Mouse (Mus musculus): ENCODE data around the gene Slc1a7.

DNA sequence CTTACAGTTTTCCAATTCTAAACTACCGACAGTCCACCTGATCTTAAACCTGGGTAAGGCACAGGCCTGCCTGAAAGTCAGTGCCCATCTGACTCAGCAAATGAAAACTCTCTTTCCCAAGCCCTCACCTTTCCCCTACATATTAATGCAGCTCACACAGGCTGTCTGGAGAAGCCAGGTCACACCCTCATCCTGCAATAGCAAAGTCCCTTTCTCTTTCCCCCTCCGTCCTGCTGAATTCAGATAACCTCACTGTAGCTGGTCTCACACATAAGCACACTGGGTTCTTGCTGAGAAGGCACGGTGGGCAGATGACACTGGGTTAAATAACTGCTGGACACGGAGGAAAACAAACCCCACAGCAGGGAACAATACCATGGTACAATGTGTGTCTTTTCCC lies 46.2 kb upstream of the Slc1a7 start:
- TF ChIP-seq CTCF (IDR thresholded peaks at IDR 0.05; ENCODE audit: control insufficient read depth, insufficient read depth, low read length), result no peak
- TF ChIP-seq POLR2A (IDR thresholded peaks at IDR 0.05; ENCODE audit: borderline replicate concordance, control insufficient read depth, low read depth, low read length), result no peak
